Mouse (Mus musculus): ENCODE results near the gene Robo4.

DNA sequence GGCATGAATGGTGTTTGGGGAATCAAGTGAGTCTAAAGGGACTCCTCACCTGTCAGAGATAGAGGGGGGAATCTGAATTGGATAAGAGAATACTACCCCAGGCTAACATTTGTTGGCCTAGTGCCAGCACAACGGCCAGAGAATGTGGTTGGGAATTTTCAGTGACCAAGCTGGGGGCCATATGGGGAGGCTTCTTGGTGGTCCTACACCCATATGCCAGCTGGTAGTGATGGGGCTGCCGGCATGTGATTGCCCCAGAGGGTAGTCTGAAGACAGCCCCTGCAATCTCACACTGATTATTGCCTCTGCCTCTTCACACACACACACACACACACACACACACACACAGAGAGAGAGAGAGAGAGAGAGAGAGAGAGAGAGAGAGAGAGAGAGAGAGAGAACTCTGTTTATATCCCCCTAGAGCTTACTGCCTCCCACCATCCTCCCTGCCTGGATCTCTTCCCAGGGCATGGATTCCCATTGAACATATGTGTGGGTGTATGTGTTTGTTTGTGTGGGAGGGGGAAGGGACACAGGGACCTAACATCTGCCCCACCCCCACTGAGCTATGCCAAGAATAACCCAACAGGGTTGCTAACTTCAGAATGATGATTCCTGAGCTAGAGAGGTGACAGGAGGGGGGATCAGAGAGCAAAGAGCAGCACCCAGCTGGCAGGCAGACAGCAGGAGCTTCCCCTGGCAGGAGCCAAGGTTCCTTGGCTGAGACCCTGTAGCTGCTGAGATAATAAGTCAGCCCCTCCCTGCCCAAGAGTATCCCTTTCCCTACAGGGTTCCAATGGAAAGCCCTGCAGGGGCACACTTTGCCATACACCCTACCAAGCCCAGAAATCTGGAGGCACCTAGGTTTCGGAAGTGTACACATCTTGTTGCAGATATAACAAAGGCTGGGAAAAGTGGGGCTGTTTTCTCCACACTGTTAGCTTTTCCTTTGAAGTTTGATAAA lies 36.4 kb downstream of the Robo4 start:
- TF ChIP-seq CTCF (IDR thresholded peaks at IDR 0.05; ENCODE audit: low read depth) (no peak), EP300 (IDR thresholded peaks at IDR 0.05; ENCODE audit: low read depth) (no peak)
